Mouse (Mus musculus) thymus, adult 2 months (tissue): Measurements from ENCODE around the gene Gm13694. TPM values are rescaled to one million over a fixed set of nuclear protein-coding genes. Genes with fewer than 3 reads are reported as not detected.
A peak's percentile ranks its signal among the peaks of the same experiment; 100 is the strongest.
"Not testable (repeated sequence)": the region's sequence is repeated elsewhere in the genome, so short reads cannot be mapped to it uniquely, and the experiment has no call there.

Experiments
- DNase-seq: peaks from one replicate; pipeline ENCODE4 v3.0.0; 2021
- H3K27ac ChIP-seq: fragments of 200-500 bp; 2 replicates; pipeline ENCODE4 v1.5.1; 2012; ENCODE audit warnings: low read length, control low read depth; ENCODE audit not compliant: control insufficient read depth, insufficient read depth
- H3K27me3 ChIP-seq: fragments of 200-500 bp; 2 replicates; pipeline ENCODE4 v1.6.1; 2012; ENCODE audit warnings: mild to moderate bottlenecking, low read length, moderate library complexity, mixed read lengths; ENCODE audit not compliant: control insufficient read depth, insufficient read depth
- H3K36me3 ChIP-seq: fragments of 200-500 bp; 2 replicates; pipeline ENCODE4 v1.6.1; 2012; ENCODE audit warnings: mild to moderate bottlenecking, low read length, moderate library complexity; ENCODE audit not compliant: control insufficient read depth, insufficient read depth
- H3K4me1 ChIP-seq: fragments of 200-500 bp; replicated peaks from 2 replicates; pipeline ENCODE4 v1.6.1; 2012; ENCODE audit warnings: low read length; ENCODE audit not compliant: control insufficient read depth, insufficient read depth
- H3K4me3 ChIP-seq: fragments of 200-500 bp; 2 replicates; pipeline ENCODE4 v1.5.1; 2012; ENCODE audit warnings: mild to moderate bottlenecking, low read length, control low read depth, moderate library complexity; ENCODE audit not compliant: control insufficient read depth, insufficient read depth
- CTCF ChIP-seq: fragments of 200-500 bp; IDR thresholded peaks from 2 replicates; pipeline ENCODE4 v1.5.1; 2012; ENCODE audit warnings: mild to moderate bottlenecking, control low read depth, low read length, moderate library complexity, borderline replicate concordance; ENCODE audit not compliant: control insufficient read depth, poor library complexity, insufficient read depth; ENCODE audit errors: extremely low read depth
- POLR2A ChIP-seq: fragments of 200-500 bp; IDR thresholded peaks from 2 replicates; pipeline ENCODE4 v1.6.1; 2012; ENCODE audit warnings: mild to moderate bottlenecking, low read length, control low read depth, moderate library complexity; ENCODE audit not compliant: control insufficient read depth, poor library complexity, insufficient read depth; ENCODE audit errors: extremely low read depth
- WGBS: fragments of 180-500 bp; shearing (Covaris S2); methylation state at CpG from one replicate; pipeline ENCODE4 v1.1.7; 2018; 5-methylcytosine and 5-hydroxymethylcytosine counted together
- polyA plus RNA-seq: library from polyadenylated mRNA; depleted of rRNA; stranded (reverse); fragments of >200 nt; gene quantifications from 2 replicates; pipeline ENCODE4 v1.2.3, GENCODE M21; 2012; rRNA removed

The Gm13694 gene
- polyA plus RNA-seq: not detected in 2 replicates

GRCm38 (mm10) chr2:83978633-83979032 lies at the start of gene Gm13694:
TSS of gene Gm13694 (plus strand) at chr2:83978933.
- H3K36me3 ChIP-seq, DNase-seq, H3K27ac ChIP-seq, H3K4me3 ChIP-seq, H3K4me1 ChIP-seq, H3K27me3 ChIP-seq: not testable (repeated sequence)
- WGBS: no CpG with 5 or more reads among the region's 6 CpGs

GRCm38 (mm10) chr2:83929478-83930088 lies 49.1 kb upstream of the Gm13694 start:
- Histone ChIP-seq H3K27me3 (no peaks in the 10 kb centered on the region), H3K36me3 (no peaks in the 10 kb centered on the region), H3K4me3 (no peak overlapping the region), H3K27ac (no peak overlapping the region), H3K4me1 (no peaks in the 10 kb centered on the region)
- 7% methylated on average over 2 of the region's 2 CpGs for WGBS
- no peak for DNase-seq
- TF ChIP-seq CTCF (no peak), POLR2A (no peak)

GRCm38 (mm10) chr2:83940931-83941361 lies 37.8 kb upstream of the Gm13694 start, which contains the start of gene Zswim2:
TSS of gene Zswim2 (minus strand) at chr2:83941228.
- DNase-seq: peak; percentile 10
- Histone ChIP-seq H3K4me1 (0 out of 2 replicates have a peak, but pooled peaks cover 3% of the 10 kb centered on the region), H3K4me3 (no peak within 1 kb of the TSS), H3K27ac (no peak within 1 kb of the TSS), H3K27me3 (no peaks in the 10 kb centered on the region), H3K36me3 (no peaks in the 10 kb centered on the region)
- TF ChIP-seq CTCF: no peak
- TF ChIP-seq POLR2A: no peak
- 2% methylated on average over 20 of the region's 20 CpGs for WGBS

- no peak for TF ChIP-seq POLR2A
- no peak for TF ChIP-seq CTCF
- H3K27me3 ChIP-seq: no peaks in the 10 kb centered on the region
- DNase-seq: no peak
- 0 out of 2 replicates have a peak, but pooled peaks cover 3% of the 10 kb centered on the region for H3K4me1 ChIP-seq
- WGBS: 14% methylated on average over 3 of the region's 3 CpGs
- H3K4me3 ChIP-seq: no peak overlapping the region
- H3K27ac ChIP-seq: no peak overlapping the region
- H3K36me3 ChIP-seq: no peaks in the 10 kb centered on the region
These were observed 37.4 kb upstream of the Gm13694 start for GRCm38 (mm10) chr2:83941378-83941777.

GRCm38 (mm10) chr2:83941792-83942191 lies 36.9 kb upstream of the Gm13694 start:
- 30% methylated on average over 4 of the region's 4 CpGs for WGBS
- Histone ChIP-seq H3K27me3 (no peaks in the 10 kb centered on the region), H3K4me3 (no peak overlapping the region), H3K36me3 (no peaks in the 10 kb centered on the region), H3K4me1 (0 out of 2 replicates have a peak, but pooled peaks cover 3% of the 10 kb centered on the region), H3K27ac (no peak overlapping the region)
- DNase-seq: no peak
- no peak for TF ChIP-seq CTCF
- no peak for TF ChIP-seq POLR2A

- H3K27ac ChIP-seq, H3K4me1 ChIP-seq, H3K36me3 ChIP-seq, H3K27me3 ChIP-seq, DNase-seq, H3K4me3 ChIP-seq: not testable (repeated sequence)
- WGBS: no CpG with 5 or more reads among the region's 6 CpGs
These were observed 23.3 kb upstream of the Gm13694 start, which contains the start of gene Gm13698 for GRCm38 (mm10) chr2:83955393-83955792. TSS of gene Gm13698 (plus strand) at chr2:83955693.

- H3K36me3 ChIP-seq, H3K4me3 ChIP-seq, H3K4me1 ChIP-seq, H3K27me3 ChIP-seq, H3K27ac ChIP-seq, DNase-seq: not testable (repeated sequence)
- no CpG with 5 or more reads among the region's 6 CpGs for WGBS
These were observed 17.5 kb upstream of the Gm13694 start, which contains the start of gene Gm13693 for GRCm38 (mm10) chr2:83961203-83961602. TSS of gene Gm13693 (plus strand) at chr2:83961503.

- not testable (repeated sequence) for H3K27ac ChIP-seq, DNase-seq, H3K36me3 ChIP-seq, H3K4me1 ChIP-seq, H3K4me3 ChIP-seq, H3K27me3 ChIP-seq
- WGBS: no CpG with 5 or more reads among the region's 6 CpGs
These were observed 11.7 kb upstream of the Gm13694 start, which contains the start of gene Gm13695 for GRCm38 (mm10) chr2:83967013-83967412. TSS of gene Gm13695 (plus strand) at chr2:83967313.

GRCm38 (mm10) chr2:83972823-83973222 lies 5.9 kb upstream of the Gm13694 start, which contains the start of gene Gm13696:
TSS of gene Gm13696 (plus strand) at chr2:83973123.
- not testable (repeated sequence) for DNase-seq, H3K4me1 ChIP-seq, H3K4me3 ChIP-seq, H3K27me3 ChIP-seq, H3K27ac ChIP-seq, H3K36me3 ChIP-seq
- WGBS: no CpG with 5 or more reads among the region's 6 CpGs

GRCm38 (mm10) chr2:83984443-83984842 lies 5.7 kb downstream of the Gm13694 start, which contains the start of gene Gm13697:
TSS of gene Gm13697 (plus strand) at chr2:83984743.
- not testable (repeated sequence) for H3K4me1 ChIP-seq, H3K4me3 ChIP-seq, H3K27me3 ChIP-seq, H3K36me3 ChIP-seq, H3K27ac ChIP-seq, DNase-seq
- no CpG with 5 or more reads among the region's 6 CpGs for WGBS
